ENCODE assay signal across 14 mouse cellular contexts in genomic region chr5:148465091-148465490, GRCm38 (mm10).
"Had no signal": no experiment of that assay in that cellular context is flagged by ENCODE, and none has a peak within 500 bp of the region (broad histone marks: within the 10 kb centered on the region; RNA-seq: fewer than 3 reads in every experiment).

No protein-coding gene starts in this region.

- H3K27me3 ChIP-seq: hindbrain, embryonic 13.5 days; limb, embryonic 15.5 days; liver, embryonic 12.5 days; lung, embryonic 15.5 days; midbrain, embryonic 13.5 days; neural tube, embryonic 15.5 days had no signal

- ATAC-seq: hindbrain, postnatal 0 days; liver, embryonic 12.5 days; midbrain, embryonic 13.5 days had no signal

- H3K9me3 ChIP-seq: limb, embryonic 15.5 days; lung, embryonic 15.5 days; neural tube, embryonic 15.5 days had no signal

- H3K36me3 ChIP-seq: hindbrain, embryonic 13.5 days; limb, embryonic 15.5 days; liver, embryonic 12.5 days; lung, embryonic 15.5 days; midbrain, embryonic 13.5 days; neural tube, embryonic 15.5 days had no signal

- DNase-seq: layer of hippocampus, adult 9-11 months; layer of hippocampus, postnatal 36 days; right cerebral cortex, adult 18-20 months; right cerebral cortex, postnatal 25 days; thymus, adult 2 months; thymus, postnatal 25 days had no signal

- H3K27ac ChIP-seq: hindbrain, embryonic 13.5 days; hindbrain, postnatal 0 days; limb, embryonic 15.5 days; liver, embryonic 12.5 days; lung, embryonic 15.5 days; midbrain, embryonic 13.5 days; neural tube, embryonic 15.5 days had no signal

- H3K4me3 ChIP-seq: hindbrain, embryonic 13.5 days; limb, embryonic 15.5 days; liver, embryonic 12.5 days; lung, embryonic 15.5 days; midbrain, embryonic 13.5 days; myocyte; neural tube, embryonic 15.5 days had no signal

- H3K9ac ChIP-seq: hindbrain, embryonic 13.5 days; limb, embryonic 15.5 days; liver, embryonic 12.5 days; lung, embryonic 15.5 days; midbrain, embryonic 13.5 days; neural tube, embryonic 15.5 days had no signal

- H3K4me2 ChIP-seq: hindbrain, embryonic 13.5 days; limb, embryonic 15.5 days; liver, embryonic 12.5 days; lung, embryonic 15.5 days; midbrain, embryonic 13.5 days; neural tube, embryonic 15.5 days had no signal

- H3K4me1 ChIP-seq: liver, embryonic 12.5 days; neural tube, embryonic 15.5 days had no signal
